Mouse (Mus musculus): Measurements from ENCODE around the gene A230050P20Rik. TPM values are rescaled to one million over a fixed set of nuclear protein-coding genes. Genes with fewer than 3 reads are reported as not detected.
"Not testable (repeated sequence)": the region's sequence is repeated elsewhere in the genome, so short reads cannot be mapped to it uniquely, and the experiment has no call there.

Gene A230050P20Rik
- 5.0 and 7.0 TPM in 2 replicates for polyA plus RNA-seq (2015; fragmentation: Nextera tagmentation; extraction: Ambion mirVana)

DNA sequence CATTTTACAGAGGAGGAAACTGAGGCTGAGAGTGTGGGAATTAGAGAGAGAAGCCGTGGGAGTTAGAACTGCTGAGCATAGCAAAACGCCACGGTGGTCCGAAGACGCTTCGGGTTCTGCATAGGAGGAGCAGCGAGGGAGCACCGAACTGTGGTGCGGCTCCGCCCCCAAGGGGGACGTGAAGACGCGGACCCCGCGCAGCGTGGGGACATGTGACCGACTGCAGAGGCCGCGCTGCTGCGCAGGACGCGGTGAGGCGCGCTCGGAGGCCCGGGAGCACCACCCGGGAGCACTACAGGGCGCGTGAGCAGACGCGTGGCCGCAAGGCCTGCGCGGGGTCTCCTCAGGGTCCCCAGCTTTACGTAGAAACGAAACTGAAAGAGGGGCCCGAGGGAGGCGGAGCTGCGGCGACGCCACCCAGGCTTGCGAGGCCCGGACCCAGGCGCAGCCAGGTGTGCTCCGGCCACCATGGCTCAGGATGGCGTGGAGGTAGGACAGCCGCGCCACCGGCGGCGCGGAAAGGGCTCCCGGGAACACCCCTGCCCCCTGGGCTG lies at the start of gene A230050P20Rik:
TSS of gene A230050P20Rik (plus strand) at position 195 of the 554 bp plus-strand sequence.
- Histone ChIP-seq H3K4me1 (replicated peaks) (peaks cover 13% of the 10 kb centered on the region; the same call in 1 of the 2 replicates), H3K36me3 (replicated peaks) (0 out of 2 replicates have a peak, but pooled peaks cover 7% of the 10 kb centered on the region), H3K27ac (replicated peaks) (no peak within 1 kb of the TSS), H3K9me3 (replicated peaks) (no peaks in the 10 kb centered on the region), H3K27me3 (peaks cover 37% of the 10 kb centered on the region), H3K4me3 (replicated peaks) (peak within 1 kb of the TSS; percentile 63), H3K9ac (peak within 1 kb of the TSS; percentile 42; the same call in 1 of the 2 replicates), H3K4me2 (peak within 1 kb of the TSS; percentile 76)
- 3% methylated on average over 53 of the region's 53 CpGs for WGBS (ENCODE audit: insufficient replicate concordance)
- peak; percentile 38 for ATAC-seq (ENCODE audit: insufficient read depth)

DNA sequence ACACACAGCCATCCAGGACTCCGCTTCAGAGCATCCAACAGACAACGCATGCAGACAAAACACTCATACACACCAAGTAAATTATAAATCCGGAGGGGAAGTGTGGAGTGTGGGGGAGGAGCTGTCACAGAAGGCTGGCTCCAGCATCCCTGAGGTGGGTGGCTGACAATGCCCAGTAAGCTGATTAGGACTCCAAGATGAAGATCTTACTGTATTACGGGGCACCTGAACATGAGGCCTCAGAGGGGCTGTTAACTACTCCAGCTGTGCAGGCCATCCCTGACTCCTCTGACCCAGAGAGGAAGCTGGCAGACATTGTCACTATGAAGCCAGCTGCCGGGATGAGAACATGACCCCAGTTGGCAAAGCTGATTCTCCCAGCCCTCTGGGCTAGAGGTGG lies 48.4 kb upstream of the A230050P20Rik start:
- peaks cover 3% of the 10 kb centered on the region; the same call in 1 of the 2 replicates for H3K4me1 ChIP-seq (replicated peaks)
- no peaks in the 10 kb centered on the region for H3K9me3 ChIP-seq (replicated peaks)
- no peaks in the 10 kb centered on the region for H3K36me3 ChIP-seq (replicated peaks)
- H3K4me2 ChIP-seq, result no peak overlapping the region
- H3K27ac ChIP-seq (replicated peaks), result no peak overlapping the region
- H3K4me3 ChIP-seq (replicated peaks), result no peak overlapping the region
- H3K27me3 ChIP-seq, result peaks cover 13% of the 10 kb centered on the region
- WGBS (ENCODE audit: insufficient replicate concordance), result 66% methylated on average over 5 of the region's 5 CpGs
- no peak for ATAC-seq (ENCODE audit: insufficient read depth)
- H3K9ac ChIP-seq, result no peak overlapping the region

DNA sequence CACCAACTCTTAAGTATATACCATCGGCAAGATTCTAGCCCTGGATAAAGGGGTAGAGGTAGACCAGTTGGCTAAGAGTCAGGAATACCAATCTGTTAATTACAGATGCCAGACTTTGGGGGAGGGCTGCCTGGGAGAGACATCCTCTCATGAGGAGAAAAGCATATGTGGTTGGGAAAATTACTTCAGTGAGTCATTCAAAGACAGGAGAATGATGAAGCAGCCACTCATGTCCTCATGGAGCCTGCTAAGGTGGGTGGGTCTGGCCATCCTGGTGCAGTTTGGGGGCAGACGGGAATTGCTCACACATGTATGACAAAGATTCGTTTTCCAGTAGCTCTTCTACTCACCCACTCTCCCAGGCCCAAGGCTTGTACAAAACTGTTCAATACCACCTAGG lies 45.6 kb upstream of the A230050P20Rik start:
- Histone ChIP-seq H3K9ac (no peak overlapping the region), H3K27ac (replicated peaks) (no peak overlapping the region), H3K4me3 (replicated peaks) (no peak overlapping the region), H3K36me3 (replicated peaks) (no peaks in the 10 kb centered on the region), H3K4me1 (replicated peaks) (no peaks in the 10 kb centered on the region), H3K4me2 (no peak overlapping the region), H3K27me3 (no peaks in the 10 kb centered on the region), H3K9me3 (replicated peaks) (no peaks in the 10 kb centered on the region)
- WGBS (ENCODE audit: insufficient replicate concordance), result 66% methylated on average over 3 of the region's 3 CpGs
- ATAC-seq (ENCODE audit: insufficient read depth), result no peak

DNA sequence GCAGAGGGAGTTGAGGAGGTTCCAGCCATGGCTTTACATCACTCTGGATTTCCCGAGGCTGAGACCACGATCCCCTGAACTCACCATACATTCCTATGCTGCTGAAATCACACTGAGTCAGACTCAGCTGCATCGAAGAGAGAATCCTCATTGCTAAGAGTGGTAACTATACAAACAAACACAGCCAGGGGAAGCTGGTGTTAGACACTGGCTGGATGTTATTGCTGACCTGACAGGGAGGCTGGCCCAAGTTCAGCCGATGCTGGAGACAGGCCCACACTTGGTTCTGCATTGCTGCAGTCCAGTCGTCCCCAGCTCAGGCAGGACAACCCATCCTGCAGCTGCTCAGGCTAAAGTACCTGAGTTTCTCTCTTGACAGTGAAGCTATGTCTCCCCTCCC lies 42.7 kb upstream of the A230050P20Rik start:
- Histone ChIP-seq H3K9ac (no peak overlapping the region), H3K4me3 (replicated peaks) (no peak overlapping the region), H3K4me1 (replicated peaks) (no peaks in the 10 kb centered on the region; the same call in 1 of the 2 replicates), H3K27ac (replicated peaks) (no peak overlapping the region), H3K36me3 (replicated peaks) (no peaks in the 10 kb centered on the region), H3K27me3 (peaks cover 12% of the 10 kb centered on the region; the same call in 1 of the 2 replicates), H3K9me3 (replicated peaks) (no peaks in the 10 kb centered on the region), H3K4me2 (no peak overlapping the region)
- ATAC-seq (ENCODE audit: insufficient read depth), result no peak
- 49% methylated on average over 5 of the region's 5 CpGs for WGBS (ENCODE audit: insufficient replicate concordance)

DNA sequence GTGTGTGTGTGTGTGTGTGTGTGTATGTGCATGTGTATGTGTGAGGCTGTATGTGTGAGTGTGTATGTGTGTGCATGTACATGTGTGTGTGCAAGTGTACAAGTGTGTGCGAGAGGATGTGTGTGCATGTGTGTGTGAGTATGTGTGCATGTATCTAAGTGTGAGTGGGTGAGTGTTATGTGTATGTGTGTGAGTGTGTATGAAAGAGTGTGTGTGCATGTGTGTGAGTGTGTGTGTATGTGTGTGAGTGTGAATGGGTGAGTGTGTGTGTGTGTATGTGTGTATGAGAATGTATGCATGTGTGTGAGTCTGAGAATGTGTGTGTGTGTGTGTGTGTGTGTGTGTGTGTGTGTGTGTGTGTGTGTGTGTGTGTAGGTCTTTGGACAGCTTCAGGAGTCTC lies 40.3 kb upstream of the A230050P20Rik start:
- Histone ChIP-seq H3K4me2 (no peak overlapping the region), H3K4me3 (replicated peaks) (no peak overlapping the region), H3K9ac (no peak overlapping the region), H3K9me3 (replicated peaks) (no peaks in the 10 kb centered on the region), H3K36me3 (replicated peaks) (no peaks in the 10 kb centered on the region), H3K27ac (replicated peaks) (no peak overlapping the region), H3K4me1 (replicated peaks) (no peaks in the 10 kb centered on the region; the same call in 1 of the 2 replicates), H3K27me3 (peaks cover 21% of the 10 kb centered on the region)
- 41% methylated on average over 1 of the region's 1 CpGs for WGBS (ENCODE audit: insufficient replicate concordance)
- no peak for ATAC-seq (ENCODE audit: insufficient read depth)

DNA sequence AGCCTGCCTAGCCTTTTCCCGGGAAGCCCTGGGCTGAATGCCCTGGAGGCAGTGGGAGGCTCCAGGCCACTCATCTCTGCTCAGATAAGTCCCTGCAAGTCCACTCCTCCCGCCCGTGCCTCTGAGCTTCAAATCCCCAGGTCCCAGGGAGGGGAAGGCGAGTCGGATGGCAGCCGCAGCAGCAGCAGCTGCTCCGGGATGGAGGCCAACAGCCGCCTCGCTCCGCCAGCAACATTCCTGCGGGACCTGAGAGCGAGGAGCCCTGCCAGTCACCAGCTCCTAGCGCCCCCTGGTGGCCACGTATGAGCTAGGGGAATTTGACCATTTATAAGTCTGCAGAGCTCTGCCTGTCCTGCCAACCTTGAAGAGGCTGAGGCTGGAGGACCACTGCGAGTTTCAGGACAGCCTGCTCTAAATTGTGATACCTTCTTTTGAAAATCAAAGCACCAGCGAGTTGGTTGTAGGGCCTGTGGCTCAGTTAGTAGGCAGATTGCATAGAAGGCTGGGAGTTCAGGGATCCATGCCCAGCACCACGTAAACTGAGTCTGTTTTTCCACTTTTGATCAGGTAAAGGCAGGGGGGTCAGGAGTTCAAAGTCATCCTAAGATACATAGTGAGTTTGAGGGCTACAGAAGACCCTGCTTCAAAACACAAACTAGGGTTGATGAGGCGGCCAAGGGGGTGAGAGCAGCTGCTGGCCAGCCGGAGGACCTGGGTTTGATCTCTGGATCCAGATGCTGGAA lies 37.4 kb upstream of the A230050P20Rik start:
- Histone ChIP-seq H3K27me3 (peaks cover 29% of the 10 kb centered on the region), H3K9ac (no peak overlapping the region), H3K36me3 (replicated peaks) (no peaks in the 10 kb centered on the region), H3K4me1 (replicated peaks) (no peaks in the 10 kb centered on the region; the same call in 1 of the 2 replicates), H3K4me3 (replicated peaks) (no peak overlapping the region), H3K4me2 (no peak overlapping the region), H3K9me3 (replicated peaks) (no peaks in the 10 kb centered on the region), H3K27ac (replicated peaks) (no peak overlapping the region)
- ATAC-seq (ENCODE audit: insufficient read depth), result no peak
- WGBS (ENCODE audit: insufficient replicate concordance), result 13% methylated on average over 19 of the region's 19 CpGs

DNA sequence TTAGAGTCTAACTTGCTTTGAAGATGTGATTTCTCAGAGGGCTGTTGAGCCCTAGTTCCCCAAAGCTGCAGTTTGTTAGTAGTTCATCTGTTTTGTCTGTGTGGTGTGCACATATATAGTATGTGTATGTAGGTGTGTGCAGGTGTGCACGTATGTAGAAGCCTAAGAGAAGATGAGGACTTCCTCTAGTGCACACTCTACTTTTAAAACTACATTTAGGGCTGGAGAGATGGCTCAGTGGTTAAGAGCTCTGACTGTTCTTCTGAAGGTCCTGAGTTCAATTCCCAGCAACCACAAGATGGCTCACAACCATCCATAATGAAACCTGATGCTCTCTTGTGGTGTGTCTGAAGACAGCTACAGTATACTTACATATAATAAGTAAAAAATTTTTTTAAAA lies 33.6 kb upstream of the A230050P20Rik start:
- Histone ChIP-seq H3K9me3 (replicated peaks) (no peaks in the 10 kb centered on the region), H3K4me1 (replicated peaks) (no peaks in the 10 kb centered on the region; the same call in 1 of the 2 replicates), H3K36me3 (replicated peaks) (no peaks in the 10 kb centered on the region), H3K27me3 (peaks cover 25% of the 10 kb centered on the region), H3K4me3 (replicated peaks) (no peak overlapping the region), H3K4me2 (no peak overlapping the region), H3K9ac (no peak overlapping the region), H3K27ac (replicated peaks) (no peak overlapping the region)
- WGBS (ENCODE audit: insufficient replicate concordance), result 25% methylated on average over 1 of the region's 1 CpGs
- no peak for ATAC-seq (ENCODE audit: insufficient read depth)

DNA sequence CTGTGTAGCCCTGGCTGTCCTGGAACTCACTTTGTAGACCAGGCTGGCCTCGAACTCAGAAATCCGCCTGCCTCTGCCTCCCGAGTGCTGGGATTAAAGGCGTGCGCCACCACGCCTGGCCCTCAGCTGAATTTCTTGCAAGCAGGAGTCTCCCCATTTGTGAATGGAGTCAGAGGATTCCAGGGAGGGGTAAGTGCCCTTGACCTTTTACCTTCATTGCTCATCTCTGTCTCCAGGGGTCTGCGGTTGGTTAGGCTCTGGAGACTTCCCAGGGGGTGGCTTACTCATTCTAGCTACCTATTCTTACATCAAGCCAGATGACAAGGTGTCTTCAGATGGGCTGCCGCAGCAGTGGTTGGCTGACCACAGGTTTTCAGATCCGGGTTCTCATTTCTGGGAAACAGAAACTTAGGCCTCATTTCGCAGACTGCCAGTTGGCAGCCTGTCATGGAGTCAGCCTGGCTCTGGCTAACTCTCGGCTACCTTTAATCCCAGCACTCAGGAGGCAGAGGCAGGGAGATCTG lies 32.9 kb upstream of the A230050P20Rik start:
- H3K9me3 ChIP-seq (replicated peaks); H3K9ac ChIP-seq; H3K36me3 ChIP-seq (replicated peaks); H3K4me1 ChIP-seq (replicated peaks); H3K4me3 ChIP-seq (replicated peaks); ATAC-seq (ENCODE audit: insufficient read depth); H3K27ac ChIP-seq (replicated peaks); H3K4me2 ChIP-seq: not testable (repeated sequence)
- WGBS (ENCODE audit: insufficient replicate concordance), result 66% methylated on average over 11 of the region's 11 CpGs
- peaks cover 19% of the 10 kb centered on the region for H3K27me3 ChIP-seq

DNA sequence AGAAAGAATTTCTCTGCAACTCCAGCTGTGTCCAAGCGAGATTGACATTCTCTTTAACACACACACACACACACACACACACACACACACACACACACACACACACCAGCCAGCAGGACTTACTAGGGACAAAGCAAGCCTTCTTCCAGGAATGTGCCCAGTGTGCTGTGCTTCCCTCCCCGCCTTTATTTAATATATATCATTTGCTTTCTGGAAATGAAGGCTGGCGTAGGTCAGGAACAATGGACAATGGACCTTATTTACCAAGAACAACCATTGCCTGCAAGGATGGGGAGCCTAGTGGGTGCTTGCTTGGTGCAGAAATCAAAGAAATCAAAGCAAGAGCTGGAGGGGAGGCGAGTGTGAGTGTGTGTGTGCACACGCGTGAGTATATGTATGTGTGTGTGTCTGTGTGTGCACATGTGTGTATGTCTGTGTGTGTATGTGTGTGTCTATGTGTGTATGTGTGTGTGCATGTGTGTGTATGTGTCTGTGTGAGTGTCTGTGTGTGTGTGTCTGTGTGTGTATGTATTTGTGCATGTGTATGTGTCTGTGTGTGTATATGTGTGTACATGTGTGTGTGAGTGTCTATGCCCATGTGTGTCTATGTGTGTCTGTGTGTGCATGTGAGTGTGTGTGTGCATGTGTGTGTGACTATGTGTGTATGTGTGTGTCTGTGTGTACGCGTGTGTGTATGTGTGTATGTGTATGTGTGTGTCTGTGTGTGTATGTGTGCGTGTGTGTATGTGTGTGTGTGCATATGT lies 31.1 kb upstream of the A230050P20Rik start:
- ATAC-seq (ENCODE audit: insufficient read depth), result no peak
- WGBS (ENCODE audit: insufficient replicate concordance), result 66% methylated on average over 9 of the region's 9 CpGs
- Histone ChIP-seq H3K4me3 (replicated peaks) (no peak overlapping the region), H3K9ac (no peak overlapping the region), H3K9me3 (replicated peaks) (no peaks in the 10 kb centered on the region), H3K4me1 (replicated peaks) (no peaks in the 10 kb centered on the region), H3K4me2 (no peak overlapping the region), H3K27ac (replicated peaks) (no peak overlapping the region), H3K27me3 (peaks cover 10% of the 10 kb centered on the region; the same call in 1 of the 2 replicates), H3K36me3 (replicated peaks) (no peaks in the 10 kb centered on the region)

DNA sequence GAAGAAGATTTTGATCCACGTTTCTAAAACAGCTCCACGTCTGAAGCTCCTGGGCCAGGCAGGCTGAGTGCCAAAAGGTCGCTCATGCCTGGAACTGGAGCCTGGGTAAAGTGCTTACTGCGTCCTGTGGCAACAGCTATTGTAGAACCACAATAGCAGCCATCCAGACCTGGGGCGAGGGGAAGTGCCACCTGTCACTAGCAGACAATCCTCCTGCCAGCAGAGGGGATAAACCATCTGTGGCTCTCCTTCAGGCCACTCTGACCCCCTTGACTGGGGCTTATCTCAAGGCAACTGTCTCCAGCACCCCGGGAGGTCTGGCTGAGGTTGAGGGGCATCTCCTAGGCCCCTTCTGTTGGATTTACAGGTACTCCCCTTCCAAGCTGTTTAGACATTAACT lies 29.5 kb upstream of the A230050P20Rik start:
- Histone ChIP-seq H3K4me3 (replicated peaks) (no peak overlapping the region), H3K27ac (replicated peaks) (no peak overlapping the region)

DNA sequence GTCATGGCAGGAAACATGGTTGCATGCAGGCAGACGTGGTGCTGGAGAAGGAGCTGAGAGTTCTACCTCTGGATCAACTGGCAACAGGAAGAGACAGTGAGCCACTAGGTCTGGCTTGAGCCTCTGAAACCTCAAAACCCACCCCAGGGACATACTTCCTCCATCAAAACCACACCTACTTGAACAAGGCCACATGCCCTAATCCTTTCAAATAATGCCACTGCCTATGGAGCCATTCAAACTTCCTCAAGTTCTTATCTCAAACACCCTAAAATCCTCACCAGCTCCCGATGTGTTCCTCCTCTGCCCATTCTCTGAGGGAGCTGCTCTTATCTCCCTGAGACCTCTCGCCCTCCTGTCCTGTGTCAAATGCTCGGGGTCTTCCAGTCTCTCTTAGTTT lies 26.2 kb upstream of the A230050P20Rik start:
- WGBS (ENCODE audit: insufficient replicate concordance), result 13% methylated on average over 4 of the region's 4 CpGs
- no peaks in the 10 kb centered on the region for H3K9me3 ChIP-seq (replicated peaks)
- no peak overlapping the region for H3K27ac ChIP-seq (replicated peaks)
- H3K4me1 ChIP-seq (replicated peaks), result no peaks in the 10 kb centered on the region
- no peaks in the 10 kb centered on the region for H3K36me3 ChIP-seq (replicated peaks)
- no peak overlapping the region for H3K9ac ChIP-seq
- no peak overlapping the region for H3K4me3 ChIP-seq (replicated peaks)
- H3K4me2 ChIP-seq, result no peak overlapping the region
- peaks cover 5% of the 10 kb centered on the region; the same call in 1 of the 2 replicates for H3K27me3 ChIP-seq
- ATAC-seq (ENCODE audit: insufficient read depth), result no peak

More for the DNA sequence above, 29.5 kb upstream of the A230050P20Rik start:
- H3K4me2 ChIP-seq, result no peak overlapping the region
- WGBS (ENCODE audit: insufficient replicate concordance), result 35% methylated on average over 6 of the region's 6 CpGs
- H3K9ac ChIP-seq, result no peak overlapping the region
- H3K9me3 ChIP-seq (replicated peaks), result no peaks in the 10 kb centered on the region
- ATAC-seq (ENCODE audit: insufficient read depth), result no peak
- peaks cover 5% of the 10 kb centered on the region for H3K27me3 ChIP-seq
- no peaks in the 10 kb centered on the region for H3K36me3 ChIP-seq (replicated peaks)
- H3K4me1 ChIP-seq (replicated peaks), result no peaks in the 10 kb centered on the region
